Mouse (Mus musculus): ENCODE results near the gene Stat5b.

Gene Stat5b

GRCm38 (mm10) chr11:100865618-100866017 is 15.1 kb upstream of the Stat5b start:
- DNase-seq (ENCODE audit: low read depth) = no peak

GRCm38 (mm10) chr11:100863141-100863540 is 12.6 kb upstream of the Stat5b start:
- no peak for DNase-seq (ENCODE audit: low read depth)

GRCm38 (mm10) chr11:100861836-100862235 is 11.3 kb upstream of the Stat5b start:
- no peak for DNase-seq (ENCODE audit: low read depth)

GRCm38 (mm10) chr11:100861335-100861734 is 10.8 kb upstream of the Stat5b start:
- no peak for DNase-seq (ENCODE audit: low read depth)

GRCm38 (mm10) chr11:100860198-100861048 is 9.9 kb upstream of the Stat5b start:
- DNase-seq (ENCODE audit: low read depth) = peak; percentile 74

GRCm38 (mm10) chr11:100859579-100860075 is 9.1 kb upstream of the Stat5b start:
- no peak for DNase-seq (ENCODE audit: low read depth)

- DNase-seq (ENCODE audit: low read depth) = no peak
Observed at GRCm38 (mm10) chr11:100858935-100859578, 8.5 kb upstream of the Stat5b start, which contains the start of gene Stat5a. Gene Stat5a, plus strand, starts transcription at chr11:100859351.

GRCm38 (mm10) chr11:100857960-100858359 is 7.4 kb upstream of the Stat5b start:
- no peak for DNase-seq (ENCODE audit: low read depth)

GRCm38 (mm10) chr11:100855178-100855577 is 4.7 kb upstream of the Stat5b start:
- no peak for DNase-seq (ENCODE audit: low read depth)

- DNase-seq (ENCODE audit: low read depth) = no peak
Observed at GRCm38 (mm10) chr11:100854268-100854667, 3.7 kb upstream of the Stat5b start.

- no peak for DNase-seq (ENCODE audit: low read depth)
Observed at GRCm38 (mm10) chr11:100853018-100853417, 2.5 kb upstream of the Stat5b start.

- DNase-seq (ENCODE audit: low read depth) = no peak
Observed at GRCm38 (mm10) chr11:100852088-100852487, 1.6 kb upstream of the Stat5b start.

- no peak for DNase-seq (ENCODE audit: low read depth)
Observed at GRCm38 (mm10) chr11:100850778-100851528, 429 bp upstream of the Stat5b start.

GRCm38 (mm10) chr11:100849456-100850037 is 977 bp downstream of the Stat5b start:
- no peak for DNase-seq (ENCODE audit: low read depth)

- no peak for DNase-seq (ENCODE audit: low read depth)
Observed at GRCm38 (mm10) chr11:100848789-100849379, 1.6 kb downstream of the Stat5b start.

GRCm38 (mm10) chr11:100848080-100848479 is 2.4 kb downstream of the Stat5b start:
- no peak for DNase-seq (ENCODE audit: low read depth)

GRCm38 (mm10) chr11:100847572-100847971 is 3.0 kb downstream of the Stat5b start:
- DNase-seq (ENCODE audit: low read depth) = no peak

- no peak for DNase-seq (ENCODE audit: low read depth)
Observed at GRCm38 (mm10) chr11:100845793-100846192, 4.7 kb downstream of the Stat5b start.

GRCm38 (mm10) chr11:100844121-100844520 is 6.4 kb downstream of the Stat5b start:
- no peak for DNase-seq (ENCODE audit: low read depth)

- DNase-seq (ENCODE audit: low read depth) = no peak
Observed at GRCm38 (mm10) chr11:100843070-100843669, 7.4 kb downstream of the Stat5b start.

GRCm38 (mm10) chr11:100842025-100842424 is 8.5 kb downstream of the Stat5b start:
- DNase-seq (ENCODE audit: low read depth) = no peak

Measured in c-Kit-positive CD71-negative TER-119-negative erythroid progenitor cells, embryonic 14.5 days (primary cell).